Mouse (Mus musculus) macrophage (primary cell): ENCODE data around the gene Aftph. TPM values are rescaled to one million over a fixed set of nuclear protein-coding genes. Genes with fewer than 3 reads are reported as not detected.

ENCODE experiments used
- H3K27ac ChIP-seq: fragments of 350-480 bp; formaldehyde crosslinking; 2 replicates; pipeline ENCODE4 v1.9.0; 2021
- H3K36me3 ChIP-seq: fragments of 350-480 bp; formaldehyde crosslinking; 2 replicates; pipeline ENCODE4 v1.9.0; 2021; ENCODE audit errors: inconsistent target
- H3K4me3 ChIP-seq: fragments of 350-480 bp; formaldehyde crosslinking; 2 replicates; pipeline ENCODE4 v1.9.0; 2021; ENCODE audit errors: inconsistent target
- H3K79me2 ChIP-seq: fragments of 350-480 bp; formaldehyde crosslinking; 2 replicates; pipeline ENCODE4 v1.9.0; 2021; ENCODE audit errors: inconsistent target
- WGBS: methylation state at CpG from one replicate; pipeline ENCODE4 v1.1.7; 2026; ENCODE audit warnings: inconsistent platforms; ENCODE audit not compliant: missing documents; 5-methylcytosine and 5-hydroxymethylcytosine counted together
- polyA plus RNA-seq: library from polyadenylated mRNA; stranded (reverse); fragments of 250-400 nt; gene quantifications from 3 replicates; pipeline ENCODE4 v1.2.4, GENCODE M21; 2018; ENCODE audit warnings: inconsistent platforms

Gene Aftph
- polyA plus RNA-seq, 1 experiment from 2014 or later = 131 TPM

DNA sequence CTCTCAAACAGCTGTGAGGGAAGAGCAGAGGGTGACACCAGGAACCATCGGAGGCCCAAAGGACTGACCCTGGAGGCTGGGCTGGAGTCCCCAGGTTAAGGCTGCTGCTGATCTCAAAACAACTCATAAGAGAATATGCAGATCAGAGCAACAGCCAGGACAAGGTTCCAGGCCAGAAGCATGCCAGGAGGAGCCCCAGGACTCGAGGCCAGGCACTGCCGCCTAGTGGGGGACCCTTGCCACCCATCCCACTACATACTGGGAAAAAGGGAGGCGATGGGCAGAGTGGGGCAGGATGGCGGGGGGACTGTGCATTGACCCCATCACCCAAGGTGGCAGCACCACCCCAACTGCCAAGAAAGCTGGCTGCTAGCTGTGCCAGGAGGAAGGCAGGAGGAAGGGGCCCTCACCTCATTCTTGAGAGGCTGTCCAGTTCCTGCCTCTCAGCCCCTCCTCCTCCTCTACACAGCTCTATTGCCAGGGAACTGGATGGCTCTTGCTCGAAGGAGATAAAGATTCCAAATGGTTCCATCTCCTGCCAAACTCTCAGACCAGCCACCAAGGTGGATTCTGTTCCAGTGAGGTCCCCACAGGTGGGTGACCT, 69.5 kb downstream of the Aftph start:
- Histone ChIP-seq H3K36me3 (no peaks in the 10 kb centered on the region), H3K4me3 (no peak overlapping the region), H3K27ac (no peak overlapping the region), H3K79me2 (no peaks in the 10 kb centered on the region)
- WGBS = 57% methylated on average over 5 of the region's 6 CpGs

DNA sequence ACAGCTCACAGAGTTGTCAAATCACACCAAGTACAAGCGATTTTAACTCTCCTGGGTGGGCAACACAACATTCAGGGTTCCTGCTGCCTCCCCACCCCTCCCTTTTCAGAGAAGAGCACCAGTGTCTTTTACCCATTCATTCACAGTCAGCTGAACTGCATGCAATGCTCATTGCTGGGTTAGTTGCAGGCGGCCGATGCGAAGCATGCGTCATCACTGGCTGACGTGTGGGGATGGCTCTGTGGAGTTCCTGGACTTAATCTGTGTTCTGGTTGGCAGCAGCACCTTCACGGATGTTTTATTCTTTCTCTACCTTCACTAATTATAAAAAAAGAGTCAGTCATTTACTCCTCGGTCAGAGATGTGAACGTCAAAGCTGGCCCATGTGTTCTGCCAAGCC, 76.5 kb downstream of the Aftph start:
- over 99% methylated on average over 9 of the region's 9 CpGs for WGBS

DNA sequence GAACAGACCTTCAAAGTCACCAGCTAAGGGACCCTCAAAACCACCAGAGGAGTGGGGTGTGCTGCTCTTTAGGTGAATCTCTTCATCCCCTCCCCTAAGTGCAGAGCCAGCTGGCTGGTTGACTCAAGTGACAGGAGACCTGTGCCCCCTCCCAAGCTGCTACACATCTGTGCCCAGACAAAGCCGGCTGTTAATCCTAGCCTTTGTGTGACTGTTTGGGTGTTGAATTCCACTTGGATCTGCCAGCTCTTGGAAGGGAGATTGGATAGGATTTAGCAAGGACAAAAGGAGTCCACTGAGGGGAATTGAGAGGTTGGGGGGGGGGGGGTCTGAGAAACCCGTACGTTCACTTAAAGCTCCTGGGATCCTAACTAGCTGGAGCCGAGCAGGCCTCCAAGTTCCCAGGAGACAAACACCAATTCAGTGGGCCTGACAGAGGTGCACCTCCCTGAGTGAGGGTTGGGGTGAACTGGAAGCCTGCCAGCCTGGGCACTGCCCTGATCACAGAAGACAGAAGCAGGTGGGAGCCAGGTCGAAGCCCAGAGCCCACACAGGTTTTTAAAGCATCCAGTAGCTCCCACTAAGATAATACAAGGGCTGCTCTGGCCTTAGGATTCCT, 77.7 kb downstream of the Aftph start:
- Histone ChIP-seq H3K79me2 (no peaks in the 10 kb centered on the region), H3K4me3 (no peak overlapping the region), H3K36me3 (no peaks in the 10 kb centered on the region), H3K27ac (no peak overlapping the region)
- 92% methylated on average over 5 of the region's 5 CpGs for WGBS

More for the DNA sequence above, 76.5 kb downstream of the Aftph start:
- Histone ChIP-seq H3K36me3 (no peaks in the 10 kb centered on the region), H3K27ac (no peak overlapping the region), H3K4me3 (no peak overlapping the region), H3K79me2 (no peaks in the 10 kb centered on the region)

DNA sequence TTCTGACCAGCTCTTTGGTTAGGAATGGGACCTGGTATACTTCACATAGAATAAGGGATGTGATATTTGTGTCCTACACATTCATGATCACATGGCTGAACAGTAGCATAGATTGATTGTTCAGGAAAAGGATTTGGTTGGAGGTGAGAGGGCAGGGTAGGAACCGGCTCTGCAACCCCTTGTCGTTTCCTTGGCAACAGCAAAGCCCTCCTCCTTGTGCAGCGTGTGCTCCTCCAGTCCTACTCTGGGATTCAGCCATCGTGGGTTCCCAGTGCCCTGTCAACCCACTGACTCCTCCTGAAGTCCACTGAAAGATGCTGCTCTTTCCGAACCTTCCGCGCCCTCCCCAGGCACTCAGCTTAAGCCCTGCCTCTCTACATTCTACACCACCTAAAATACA, 78.6 kb downstream of the Aftph start:
- Histone ChIP-seq H3K36me3 (no peaks in the 10 kb centered on the region), H3K79me2 (no peaks in the 10 kb centered on the region), H3K27ac (no peak overlapping the region), H3K4me3 (no peak overlapping the region)
- 88% methylated on average over 7 of the region's 7 CpGs for WGBS

DNA sequence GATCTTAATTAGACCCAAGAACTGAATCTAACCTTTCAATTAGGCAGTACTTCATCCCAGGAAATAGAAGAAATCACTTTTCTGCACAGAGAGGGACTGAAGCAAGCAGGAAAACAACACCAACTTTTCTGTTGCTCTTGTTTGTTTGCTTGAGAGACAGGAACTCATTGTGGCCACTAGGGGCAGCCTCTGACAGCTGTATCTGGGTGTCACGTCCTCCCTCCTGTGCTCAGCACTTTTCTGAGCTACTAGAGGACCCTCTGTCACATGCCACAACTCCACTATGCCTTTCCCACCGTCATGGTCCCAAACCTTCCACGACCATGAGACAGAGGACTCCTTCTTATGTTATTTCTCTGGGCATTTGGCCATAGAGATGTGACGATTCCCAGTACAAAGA, 79.7 kb downstream of the Aftph start:
- Histone ChIP-seq H3K79me2 (no peaks in the 10 kb centered on the region), H3K4me3 (no peak overlapping the region), H3K27ac (no peak overlapping the region), H3K36me3 (no peaks in the 10 kb centered on the region)
- 36% methylated on average over 4 of the region's 4 CpGs for WGBS

DNA sequence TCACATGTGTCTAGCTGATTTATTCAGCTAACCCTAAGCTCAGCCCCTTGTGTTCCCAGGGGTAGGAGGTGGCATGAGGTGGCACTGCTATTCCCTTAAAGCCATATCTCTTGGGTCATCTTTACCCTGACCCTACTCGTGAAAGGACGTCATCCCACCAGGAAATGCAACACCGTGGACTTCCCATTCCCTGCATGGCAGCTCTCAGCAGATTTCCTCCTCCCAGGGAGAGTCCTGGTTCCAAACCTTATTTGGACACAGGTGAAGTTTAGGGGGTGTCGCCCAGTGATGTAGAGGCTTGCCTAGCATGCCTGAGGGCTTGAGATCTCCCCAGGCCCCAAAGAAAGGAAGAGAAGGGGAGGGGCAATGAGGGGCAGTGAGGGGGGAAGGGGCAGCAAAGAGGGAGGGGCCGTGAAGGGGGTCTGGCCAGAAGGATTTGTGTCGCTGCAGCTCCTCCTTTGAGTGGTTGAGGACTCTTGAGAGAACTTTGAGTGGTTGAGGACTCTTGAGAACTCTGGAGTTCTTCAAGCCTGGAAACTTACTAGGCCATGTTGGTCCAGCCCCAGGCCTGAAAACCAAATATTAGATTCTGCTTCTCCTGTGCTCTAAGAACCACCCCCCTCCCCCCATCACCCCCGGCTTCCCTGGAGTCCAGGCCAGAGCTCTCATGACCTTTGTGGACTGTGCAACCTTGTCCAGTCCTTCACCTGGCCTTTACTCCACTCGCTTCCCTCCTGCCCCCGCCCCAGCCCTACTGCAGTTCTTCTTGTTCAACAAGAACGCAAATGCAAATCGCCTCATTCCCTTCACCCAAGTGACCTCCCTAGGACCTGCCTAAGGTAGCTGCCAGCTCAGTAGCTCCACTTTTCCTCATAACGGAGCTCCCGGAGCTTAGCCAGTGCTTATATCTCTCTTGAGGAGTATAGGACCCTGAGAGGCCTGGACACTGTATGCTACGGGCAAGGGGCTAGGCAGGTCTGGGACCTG, 81.0 kb downstream of the Aftph start:
- Histone ChIP-seq H3K27ac (no peak overlapping the region), H3K79me2 (peaks cover 2% of the 10 kb centered on the region; the same call in 1 of the 2 replicates), H3K36me3 (no peaks in the 10 kb centered on the region), H3K4me3 (no peak overlapping the region)
- WGBS = 87% methylated on average over 14 of the region's 14 CpGs

DNA sequence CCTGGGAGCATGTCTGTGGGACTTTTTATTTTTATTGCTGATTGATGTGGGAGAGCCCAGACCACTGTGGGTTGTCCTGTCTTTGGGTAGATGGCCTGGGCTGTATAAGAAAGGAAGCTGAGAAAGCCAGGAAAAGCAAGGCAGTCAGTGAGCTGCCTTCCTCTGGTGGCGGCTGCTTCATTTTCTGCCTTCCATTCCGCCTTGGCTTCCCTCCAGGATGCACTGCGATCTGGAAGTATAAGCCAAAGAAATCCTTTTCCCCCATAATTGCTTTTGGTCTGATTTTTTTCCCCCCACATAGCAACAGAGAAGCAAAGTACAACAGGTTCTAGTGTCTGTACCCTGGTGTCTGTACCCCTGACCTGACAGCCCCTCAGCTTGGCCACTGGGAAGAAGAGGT, 82.3 kb downstream of the Aftph start:
- H3K27ac ChIP-seq = no peak overlapping the region
- 91% methylated on average over 3 of the region's 3 CpGs for WGBS
- H3K4me3 ChIP-seq = no peak overlapping the region
- H3K79me2 ChIP-seq = peaks cover 15% of the 10 kb centered on the region; the same call in 1 of the 2 replicates
- no peaks in the 10 kb centered on the region for H3K36me3 ChIP-seq

DNA sequence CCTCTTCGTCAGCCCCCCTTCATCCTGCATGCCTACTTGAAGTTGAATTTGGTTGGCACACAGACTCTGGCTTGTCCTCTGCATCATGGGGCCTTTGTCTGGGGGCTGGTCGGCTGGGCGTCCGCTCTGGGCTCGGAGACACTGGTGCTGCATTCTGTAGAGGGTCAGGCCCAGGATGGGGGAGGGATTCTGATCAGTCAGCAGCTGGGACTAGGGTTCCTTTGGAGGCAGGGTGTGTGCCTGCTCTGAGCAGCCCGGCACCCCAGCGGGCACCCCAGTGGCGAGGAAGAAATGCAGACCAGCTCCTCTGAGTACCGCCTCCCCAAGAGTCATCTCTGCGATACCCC, 84.7 kb downstream of the Aftph start:
- Histone ChIP-seq H3K79me2 (peaks cover 39% of the 10 kb centered on the region; the same call in 1 of the 2 replicates), H3K4me3 (peak overlapping the region; percentile 54), H3K27ac (peak overlapping the region; percentile 57), H3K36me3 (no peaks in the 10 kb centered on the region)
- WGBS = 31% methylated on average over 10 of the region's 10 CpGs

DNA sequence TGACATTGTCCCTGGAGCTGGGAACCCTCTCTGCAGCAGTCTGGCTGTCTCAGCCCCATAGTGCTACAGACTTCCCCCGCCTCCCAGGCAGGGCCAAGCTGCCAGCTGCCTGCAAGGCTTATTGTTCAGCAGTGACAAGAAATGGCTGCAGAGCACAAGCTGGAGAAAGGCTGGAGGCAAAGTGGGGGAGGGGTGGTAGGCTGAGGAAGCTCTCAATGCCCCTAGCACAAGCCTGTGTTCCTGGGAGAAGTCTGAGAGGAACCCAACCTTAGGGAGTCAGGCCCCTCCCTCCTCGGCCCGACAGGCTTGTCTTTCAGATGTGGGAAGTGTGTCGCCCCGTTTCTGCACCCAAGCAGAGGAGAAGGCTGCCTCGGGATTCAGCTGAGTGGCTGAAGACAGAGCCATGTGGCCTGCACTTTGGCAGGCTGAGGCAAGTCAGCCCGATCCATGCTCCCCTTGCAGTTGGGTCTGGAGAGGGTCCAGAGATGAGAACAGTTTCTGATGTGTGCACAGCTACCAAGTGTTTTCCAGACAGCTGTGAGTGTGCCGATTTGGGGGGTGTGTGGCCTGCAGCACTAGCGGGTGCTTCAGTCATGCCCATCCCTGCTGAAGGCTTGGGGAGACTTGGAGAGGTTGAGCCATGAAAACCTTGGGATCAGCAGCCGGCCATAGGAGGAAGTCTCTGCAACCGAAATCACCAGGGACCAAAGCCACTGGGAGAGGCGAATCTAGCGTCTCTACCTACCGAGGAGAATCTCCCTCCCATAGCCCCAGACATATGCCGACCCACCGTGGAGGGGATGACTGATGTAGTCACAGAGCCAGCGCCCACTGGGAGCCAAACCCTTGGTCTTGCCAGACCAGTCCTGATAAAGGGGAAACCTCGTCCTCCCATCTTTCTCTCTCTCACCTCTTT, 85.3 kb downstream of the Aftph start:
- H3K36me3 ChIP-seq = peaks cover 3% of the 10 kb centered on the region; the same call in 1 of the 2 replicates
- peak overlapping the region; percentile 54 for H3K4me3 ChIP-seq
- WGBS = 20% methylated on average over 18 of the region's 18 CpGs
- peak overlapping the region; percentile 57 for H3K27ac ChIP-seq
- peaks cover 46% of the 10 kb centered on the region; the same call in 1 of the 2 replicates for H3K79me2 ChIP-seq

DNA sequence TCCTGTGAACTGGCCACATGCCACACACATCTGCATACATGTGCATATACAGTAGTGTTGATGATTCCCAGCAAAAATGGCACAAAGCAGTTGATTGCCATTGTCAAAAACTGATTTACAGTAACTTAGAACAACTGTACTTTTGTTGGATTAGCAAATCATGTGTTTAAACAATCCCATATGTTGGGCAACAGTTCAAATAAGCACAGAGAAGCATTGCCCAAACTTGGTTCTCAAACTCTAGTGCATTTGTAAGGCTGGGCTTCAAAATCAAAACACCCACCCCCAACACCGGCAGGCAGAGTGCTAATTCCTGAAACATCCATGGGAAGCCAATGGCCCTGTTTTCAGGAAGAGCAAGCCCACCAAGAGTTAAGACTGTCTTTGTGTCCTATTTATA, 90.2 kb downstream of the Aftph start:
- H3K27ac ChIP-seq = no peak overlapping the region
- WGBS = 100% methylated on average over 1 of the region's 1 CpGs
- peaks cover 94% of the 10 kb centered on the region for H3K79me2 ChIP-seq
- no peak overlapping the region for H3K4me3 ChIP-seq
- peaks cover 36% of the 10 kb centered on the region; the same call in 1 of the 2 replicates for H3K36me3 ChIP-seq

DNA sequence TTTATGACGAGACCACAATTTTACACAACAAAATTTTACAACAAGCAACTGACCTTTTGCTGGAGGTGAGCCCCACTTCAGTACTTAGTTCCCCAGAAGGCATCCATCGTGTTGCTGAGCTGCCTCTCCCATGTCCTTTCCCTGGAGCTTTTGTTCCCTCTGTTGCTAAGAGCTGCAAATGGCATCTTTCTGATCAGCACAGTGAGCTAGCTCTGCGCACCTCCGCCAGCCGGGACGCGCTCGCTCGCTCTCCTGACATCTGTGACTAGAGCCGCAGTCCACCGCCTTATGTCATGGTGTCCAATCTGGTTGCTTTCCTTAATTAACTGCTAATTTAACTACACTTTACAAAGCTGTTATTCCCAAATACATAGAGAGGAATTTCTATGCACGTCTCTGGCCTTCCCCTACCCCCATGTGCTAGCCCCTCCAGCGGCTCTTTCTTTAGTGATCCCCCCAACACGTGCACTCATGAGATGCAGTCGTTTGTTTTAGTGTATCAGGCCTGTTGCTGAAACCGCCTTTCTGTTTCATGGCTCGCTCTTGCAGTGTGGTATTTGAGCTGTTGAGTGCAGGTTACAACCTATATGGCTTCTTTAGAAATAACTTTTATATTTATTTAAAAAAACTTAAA, 91.3 kb downstream of the Aftph start:
- no peak overlapping the region for H3K4me3 ChIP-seq
- H3K27ac ChIP-seq = no peak overlapping the region
- WGBS = 97% methylated on average over 16 of the region's 17 CpGs
- peaks cover 100% of the 10 kb centered on the region for H3K79me2 ChIP-seq
- peaks cover 36% of the 10 kb centered on the region; the same call in 1 of the 2 replicates for H3K36me3 ChIP-seq

DNA sequence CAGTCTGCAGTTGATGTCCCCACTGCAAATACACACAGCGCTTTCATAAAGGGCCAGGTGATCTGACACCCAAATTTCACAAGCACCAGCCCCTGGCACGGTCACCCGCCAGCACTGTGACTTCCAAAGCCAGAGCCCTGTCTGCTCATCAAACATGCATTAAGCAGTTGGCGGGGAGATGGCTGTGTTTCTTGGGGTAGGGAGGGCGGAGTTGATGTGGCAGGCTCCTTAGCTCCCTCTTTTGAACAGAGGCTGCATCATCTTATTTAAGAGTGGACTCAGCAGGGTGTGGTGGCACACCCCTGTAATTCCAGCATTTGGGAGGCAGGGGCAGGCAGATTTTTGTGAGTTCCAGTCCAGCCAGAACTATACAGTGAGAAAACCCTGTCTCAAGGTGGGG, 91.9 kb downstream of the Aftph start:
- Histone ChIP-seq H3K36me3 (peaks cover 36% of the 10 kb centered on the region; the same call in 1 of the 2 replicates), H3K27ac (no peak overlapping the region), H3K4me3 (no peak overlapping the region), H3K79me2 (peaks cover 100% of the 10 kb centered on the region)
- WGBS = 94% methylated on average over 5 of the region's 5 CpGs

DNA sequence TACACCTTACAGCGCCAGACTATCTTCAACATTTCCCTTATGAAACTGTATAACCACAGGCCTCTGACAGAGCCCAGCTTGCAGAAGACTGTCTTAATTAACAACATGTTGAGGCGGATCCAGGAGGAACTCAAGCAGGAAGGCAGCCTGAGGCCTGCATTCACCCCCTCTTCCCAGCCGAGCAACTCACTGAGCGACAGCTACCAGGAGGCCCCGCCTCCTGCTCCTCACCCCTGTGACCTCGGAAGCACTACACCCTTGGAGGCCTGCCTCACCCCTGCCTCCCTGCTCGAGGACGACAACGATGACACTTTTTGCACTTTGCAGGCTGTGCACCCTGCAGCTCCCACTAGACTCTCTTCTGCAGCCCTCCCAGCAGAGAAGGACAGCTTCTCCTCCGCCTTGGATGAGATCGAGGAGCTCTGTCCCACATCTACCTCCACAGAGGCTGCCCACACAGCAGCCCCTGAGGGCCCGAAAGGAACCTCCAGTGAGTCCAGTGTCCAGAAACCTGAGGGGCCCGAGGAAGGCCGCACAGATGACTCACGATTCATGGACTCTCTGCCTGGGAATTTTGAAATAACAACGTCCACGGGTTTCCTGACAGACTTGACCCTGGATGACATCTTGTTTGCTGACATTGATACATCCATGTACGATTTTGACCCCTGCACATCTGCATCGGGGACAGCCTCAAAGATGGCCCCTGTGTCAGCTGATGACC, 93.3 kb downstream of the Aftph start:
- peaks cover 36% of the 10 kb centered on the region; the same call in 1 of the 2 replicates for H3K36me3 ChIP-seq

More for the DNA sequence above, 93.3 kb downstream of the Aftph start:
- 74% methylated on average over 19 of the region's 19 CpGs for WGBS
- H3K4me3 ChIP-seq = no peak overlapping the region
- peaks cover 100% of the 10 kb centered on the region for H3K79me2 ChIP-seq
- no peak overlapping the region for H3K27ac ChIP-seq
